Mouse (Mus musculus): ENCODE measurements around the gene Dpp6.

Gene Dpp6

GRCm38 (mm10) chr5:27679151-27679550 lies 862.1 kb downstream of the Dpp6 start:
- no peak for DNase-seq (ENCODE audit: low spot score)

- peak; percentile 7 for DNase-seq (ENCODE audit: low spot score)
These were observed 863.5 kb downstream of the Dpp6 start for GRCm38 (mm10) chr5:27680476-27680875.

GRCm38 (mm10) chr5:27685162-27685561 lies 868.2 kb downstream of the Dpp6 start:
- no peak for DNase-seq (ENCODE audit: low spot score)

GRCm38 (mm10) chr5:27685923-27686322 lies 868.9 kb downstream of the Dpp6 start:
- no peak for DNase-seq (ENCODE audit: low spot score)

- no peak for DNase-seq (ENCODE audit: low spot score)
These were observed 870.3 kb downstream of the Dpp6 start for GRCm38 (mm10) chr5:27687311-27687710.

GRCm38 (mm10) chr5:27702482-27702881 lies 885.5 kb downstream of the Dpp6 start:
- no peak for DNase-seq (ENCODE audit: low spot score)

- DNase-seq (ENCODE audit: low spot score): no peak
These were observed 888.0 kb downstream of the Dpp6 start for GRCm38 (mm10) chr5:27705020-27705419.

- DNase-seq (ENCODE audit: low spot score): no peak
These were observed 889.5 kb downstream of the Dpp6 start for GRCm38 (mm10) chr5:27706551-27706950.

GRCm38 (mm10) chr5:27707283-27707682 lies 890.3 kb downstream of the Dpp6 start:
- no peak for DNase-seq (ENCODE audit: low spot score)

GRCm38 (mm10) chr5:27708209-27708608 lies 891.2 kb downstream of the Dpp6 start:
- no peak for DNase-seq (ENCODE audit: low spot score)

- DNase-seq (ENCODE audit: low spot score): no peak
These were observed 894.6 kb downstream of the Dpp6 start for GRCm38 (mm10) chr5:27711461-27712192.

GRCm38 (mm10) chr5:27714356-27714755 lies 897.4 kb downstream of the Dpp6 start:
- DNase-seq (ENCODE audit: low spot score): no peak

- no peak for DNase-seq (ENCODE audit: low spot score)
These were observed 899.0 kb downstream of the Dpp6 start for GRCm38 (mm10) chr5:27716026-27716425.

GRCm38 (mm10) chr5:27717301-27717700 lies 900.3 kb downstream of the Dpp6 start:
- DNase-seq (ENCODE audit: low spot score): no peak

- no peak for DNase-seq (ENCODE audit: low spot score)
These were observed 902.3 kb downstream of the Dpp6 start for GRCm38 (mm10) chr5:27719311-27719710.

- DNase-seq (ENCODE audit: low spot score): no peak
These were observed 907.5 kb downstream of the Dpp6 start for GRCm38 (mm10) chr5:27724460-27724859.

- no peak for DNase-seq (ENCODE audit: low spot score)
These were observed 913.7 kb downstream of the Dpp6 start for GRCm38 (mm10) chr5:27730666-27731065.

GRCm38 (mm10) chr5:27731392-27731791 lies 914.4 kb downstream of the Dpp6 start:
- DNase-seq (ENCODE audit: low spot score): no peak

- no peak for DNase-seq (ENCODE audit: low spot score)
These were observed 915.4 kb downstream of the Dpp6 start for GRCm38 (mm10) chr5:27732288-27732868.

- DNase-seq (ENCODE audit: low spot score): peak; percentile 27
These were observed 920.2 kb downstream of the Dpp6 start for GRCm38 (mm10) chr5:27737168-27737567.

- no peak for DNase-seq (ENCODE audit: low spot score)
These were observed 922.2 kb downstream of the Dpp6 start for GRCm38 (mm10) chr5:27739216-27739615.

GRCm38 (mm10) chr5:27744944-27745343 lies 927.9 kb downstream of the Dpp6 start:
- no peak for DNase-seq (ENCODE audit: low spot score)

GRCm38 (mm10) chr5:27765780-27766179 lies 948.8 kb downstream of the Dpp6 start:
- no peak for DNase-seq (ENCODE audit: low spot score)

- no peak for DNase-seq (ENCODE audit: low spot score)
These were observed 950.9 kb downstream of the Dpp6 start for GRCm38 (mm10) chr5:27767948-27768347.

Measured in testis, postnatal 14 days (tissue).